Mouse (Mus musculus) gastrocnemius, adult 2 months (tissue): ENCODE measurements around the gene Mapk10. TPM values are rescaled to one million over a fixed set of nuclear protein-coding genes. Genes with fewer than 3 reads are reported as not detected.
"Not testable (repeated sequence)": the region's sequence is repeated elsewhere in the genome, so short reads cannot be mapped to it uniquely, and the experiment has no call there.

Experiments
- DNase-seq: peaks from one replicate; pipeline ENCODE4 v3.0.0; 2022
- H3K27ac ChIP-seq: fragments of 200-600 bp; 2 replicates; pipeline ENCODE4 v1.8.1; 2022; ENCODE audit warnings: mild to moderate bottlenecking
- H3K4me3 ChIP-seq: fragments of 200-600 bp; 2 replicates; pipeline ENCODE4 v1.8.1; 2022; ENCODE audit warnings: mild to moderate bottlenecking, moderate library complexity
- CTCF ChIP-seq: fragments of 200-600 bp; IDR thresholded peaks from 2 replicates; pipeline ENCODE4 v1.8.1; 2022; ENCODE audit warnings: antibody characterized with exemption, mild to moderate bottlenecking, moderate library complexity
- intact Hi-C: fragments of 180-260 bp; cut with DNase I; formaldehyde crosslinking; loops from one replicate; pipeline ENCODE4 v1.15.1; 2025
- total RNA-seq, 2 experiments: library from RNA; stranded (reverse); gene quantifications; 2 replicates each; pipeline ENCODE4 v1.2.3; 2021

The Mapk10 gene
- total RNA-seq, 2 experiments from 2014 or later, result 1.1 to 1.2 TPM

DNA sequence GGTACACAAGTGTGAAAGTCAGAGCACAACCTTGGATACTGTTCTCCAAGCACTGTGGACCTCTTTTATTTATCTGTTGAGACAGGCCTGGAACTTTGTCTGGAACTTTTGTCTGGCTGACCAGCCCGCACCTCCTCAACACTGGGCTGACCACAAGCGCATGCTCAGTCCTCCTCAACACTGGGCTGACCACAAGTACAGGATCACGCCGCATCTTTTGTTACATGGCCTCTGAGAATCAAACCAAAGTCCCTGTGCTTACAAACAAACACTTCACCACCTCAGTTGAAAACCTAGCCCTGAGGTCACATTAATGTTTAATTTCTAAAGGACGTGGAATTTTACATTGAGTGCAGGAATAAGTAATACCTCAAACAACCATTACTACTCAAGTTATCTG lies 246.7 kb downstream of the Mapk10 start:
- no peak for TF ChIP-seq CTCF
- no peak overlapping the region for H3K27ac ChIP-seq
- intact Hi-C loops, result no loop called here
- no peak overlapping the region for H3K4me3 ChIP-seq
- DNase-seq, result no peak

DNA sequence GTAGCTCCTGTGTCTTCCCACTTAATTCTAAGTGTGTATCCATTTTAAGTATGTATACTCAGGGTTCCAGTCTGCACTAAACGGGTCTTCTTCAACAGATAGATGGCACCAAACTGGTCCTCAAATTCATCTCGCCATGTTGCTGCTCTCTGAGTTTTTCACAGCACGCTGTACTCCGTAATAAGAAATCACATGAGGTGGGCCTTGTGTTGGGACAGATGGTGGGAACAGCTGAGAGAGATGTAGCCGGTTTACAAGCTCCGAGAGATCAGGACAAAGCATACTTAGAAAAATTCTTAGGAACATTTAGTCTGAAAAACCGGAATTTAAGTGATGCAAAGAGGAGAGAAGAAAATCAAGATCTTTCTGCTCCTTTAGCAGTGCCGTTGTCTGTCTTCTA lies 257.7 kb downstream of the Mapk10 start:
- Histone ChIP-seq H3K27ac (no peak overlapping the region), H3K4me3 (no peak overlapping the region)
- no peak for DNase-seq
- intact Hi-C loops, result no loop called here
- no peak for TF ChIP-seq CTCF

- Histone ChIP-seq H3K4me3 (no peak overlapping the region), H3K27ac (no peak overlapping the region)
- TF ChIP-seq CTCF, result no peak
- intact Hi-C loops, result no loop called here
- DNase-seq, result no peak
These were observed 258.2 kb downstream of the Mapk10 start for GRCm38 (mm10) chr5:102952918-102953317.

GRCm38 (mm10) chr5:102947061-102947711 lies 263.9 kb downstream of the Mapk10 start:
- TF ChIP-seq CTCF, result no peak
- intact Hi-C loops, result no loop called here
- no peak overlapping the region for H3K27ac ChIP-seq
- H3K4me3 ChIP-seq, result no peak overlapping the region
- DNase-seq, result no peak

GRCm38 (mm10) chr5:102946625-102947024 lies 264.5 kb downstream of the Mapk10 start:
- no peak for TF ChIP-seq CTCF
- intact Hi-C loops, result no loop called here
- no peak overlapping the region for H3K27ac ChIP-seq
- no peak for DNase-seq
- no peak overlapping the region for H3K4me3 ChIP-seq

GRCm38 (mm10) chr5:102943864-102944630 lies 267.1 kb downstream of the Mapk10 start:
- intact Hi-C loops, H3K27ac ChIP-seq, DNase-seq, H3K4me3 ChIP-seq: not testable (repeated sequence)
- TF ChIP-seq CTCF, result peak; percentile 17; the same call in 1 of the 2 replicates

DNA sequence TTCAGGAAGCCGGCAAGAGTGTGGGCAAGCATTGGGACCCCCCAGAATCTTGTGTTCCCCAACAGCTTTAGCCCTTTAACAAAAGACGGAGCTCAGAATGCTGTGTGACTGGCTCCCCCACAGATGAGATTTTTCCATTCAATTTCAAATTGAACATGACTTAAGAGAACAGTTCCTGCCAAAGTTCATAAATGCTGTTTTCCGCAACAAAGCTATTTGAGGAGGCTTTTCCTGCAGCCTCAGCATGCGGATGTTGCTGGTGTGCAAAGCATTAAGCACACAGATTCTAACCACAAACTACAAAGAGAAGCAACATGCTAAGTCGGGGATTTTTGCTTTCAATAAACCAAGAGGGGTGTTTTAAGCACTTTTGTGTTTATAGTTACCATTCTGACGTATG lies 281.0 kb downstream of the Mapk10 start:
- TF ChIP-seq CTCF, result no peak
- intact Hi-C loops, result no loop called here
- no peak for DNase-seq
- H3K27ac ChIP-seq, result no peak overlapping the region
- peak overlapping the region; percentile 19; the same call in 1 of the 2 replicates for H3K4me3 ChIP-seq

GRCm38 (mm10) chr5:102926786-102927185 lies 284.3 kb downstream of the Mapk10 start:
- Histone ChIP-seq H3K4me3 (no peak overlapping the region), H3K27ac (no peak overlapping the region)
- intact Hi-C loops, result no loop called here
- DNase-seq, result no peak
- TF ChIP-seq CTCF, result no peak

GRCm38 (mm10) chr5:102920199-102920598 lies 290.9 kb downstream of the Mapk10 start:
- DNase-seq, result no peak
- no peak overlapping the region for H3K27ac ChIP-seq
- intact Hi-C loops, result no loop called here
- no peak for TF ChIP-seq CTCF
- H3K4me3 ChIP-seq, result no peak overlapping the region

DNA sequence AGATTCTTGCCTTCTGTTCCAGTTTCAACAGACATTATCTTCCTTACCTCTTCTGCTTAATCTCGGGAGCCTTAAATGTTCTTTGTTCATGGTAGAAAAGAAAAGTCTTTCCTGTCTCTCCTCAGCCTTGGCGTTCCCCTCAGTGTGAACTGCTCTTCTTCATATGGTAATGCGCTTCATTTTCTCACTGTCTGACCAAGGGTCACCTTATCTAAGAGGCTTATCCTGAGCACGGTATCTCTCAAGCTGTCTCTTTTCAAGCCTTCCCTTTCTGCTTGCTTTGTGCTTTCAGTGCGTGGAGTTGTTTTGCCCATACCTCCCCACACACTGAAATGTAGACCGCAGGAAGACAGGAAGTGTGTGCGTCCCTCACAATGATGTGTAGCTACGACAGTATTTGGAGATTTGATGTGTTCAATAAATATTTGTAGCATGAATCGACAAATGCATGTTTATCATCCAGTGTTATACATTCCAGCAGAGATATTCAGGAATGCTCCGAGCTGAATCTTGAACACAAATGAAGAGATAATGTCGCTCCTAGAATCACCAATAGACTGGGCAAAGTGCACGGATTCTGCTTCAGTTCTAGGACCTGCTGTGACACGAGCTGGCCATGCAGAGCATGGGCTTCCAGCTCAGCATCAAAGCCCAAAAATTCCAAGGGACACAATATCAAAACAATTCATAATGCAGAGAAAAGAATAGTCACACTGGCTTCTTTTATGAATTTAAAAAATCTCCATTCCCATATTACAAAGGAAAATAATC lies 305.5 kb downstream of the Mapk10 start:
- DNase-seq, result no peak
- intact Hi-C loops, result no loop called here
- Histone ChIP-seq H3K27ac (no peak overlapping the region), H3K4me3 (no peak overlapping the region)
- TF ChIP-seq CTCF, result no peak

DNA sequence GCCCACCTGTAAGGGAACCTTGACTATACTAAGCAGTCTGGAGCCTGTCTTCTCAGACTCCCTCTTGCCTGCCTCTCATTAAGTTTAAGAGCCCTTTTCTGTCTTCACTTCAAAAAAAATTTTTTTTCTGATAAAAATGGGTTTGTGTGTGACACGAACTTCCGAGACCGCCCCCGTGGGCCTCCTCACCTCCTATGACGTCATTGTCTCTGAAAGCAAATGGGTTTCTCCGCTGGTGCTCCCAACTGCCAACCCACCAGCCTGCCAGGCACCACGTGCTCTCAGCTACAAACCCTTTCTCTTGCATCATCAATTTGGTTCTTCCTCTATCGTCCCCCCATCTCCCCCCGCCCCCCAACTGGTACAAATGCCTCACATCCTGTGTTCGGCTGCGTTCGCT lies 307.1 kb downstream of the Mapk10 start:
- no peak for DNase-seq
- intact Hi-C loops, result no loop called here
- no peak overlapping the region for H3K27ac ChIP-seq
- no peak overlapping the region for H3K4me3 ChIP-seq
- no peak for TF ChIP-seq CTCF

- H3K4me3 ChIP-seq, result no peak overlapping the region
- no peak for TF ChIP-seq CTCF
- intact Hi-C loops, result no loop called here
These were observed 307.6 kb downstream of the Mapk10 start for GRCm38 (mm10) chr5:102903487-102903886.

GRCm38 (mm10) chr5:102901176-102901575 lies 310.0 kb downstream of the Mapk10 start:
- no peak overlapping the region for H3K4me3 ChIP-seq
- H3K27ac ChIP-seq, result no peak overlapping the region
- TF ChIP-seq CTCF, result no peak
- DNase-seq, result no peak
- intact Hi-C loops, result no loop called here

More at GRCm38 (mm10) chr5:102903487-102903886, 307.6 kb downstream of the Mapk10 start:
- DNase-seq, result no peak
- H3K27ac ChIP-seq, result no peak overlapping the region
